Mouse (Mus musculus): Measurements from ENCODE around the gene Smad6. TPM values are rescaled to one million over a fixed set of nuclear protein-coding genes. Genes with fewer than 3 reads are reported as not detected.

Gene Smad6
- polyA plus RNA-seq, 1 experiment = 12.2 TPM

DNA sequence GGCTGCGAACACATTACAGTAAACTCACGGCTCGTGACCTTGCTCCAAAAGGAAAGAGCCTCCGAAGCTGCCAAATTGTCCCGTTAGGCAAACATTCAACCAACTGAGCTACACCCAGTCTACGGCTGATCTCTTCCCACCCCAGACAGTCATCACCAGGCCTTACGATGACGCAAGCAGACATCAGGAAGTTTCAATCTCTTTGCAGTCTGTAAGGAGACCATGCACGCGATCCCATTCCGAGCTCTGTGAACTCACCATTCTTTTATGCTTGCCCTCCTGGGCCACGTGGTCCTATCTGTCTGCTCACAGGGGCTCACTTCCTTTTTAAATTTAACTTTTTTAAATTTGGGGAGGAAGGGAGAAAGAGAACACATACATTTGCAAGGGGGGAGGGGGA lies 32.6 kb downstream of the Smad6 start:
- DNase-seq (ENCODE audit: low read depth) = no peak

- no peak for DNase-seq (ENCODE audit: low read depth)
These were observed 36.7 kb downstream of the Smad6 start for GRCm38 (mm10) chr9:63985125-63985524.

DNA sequence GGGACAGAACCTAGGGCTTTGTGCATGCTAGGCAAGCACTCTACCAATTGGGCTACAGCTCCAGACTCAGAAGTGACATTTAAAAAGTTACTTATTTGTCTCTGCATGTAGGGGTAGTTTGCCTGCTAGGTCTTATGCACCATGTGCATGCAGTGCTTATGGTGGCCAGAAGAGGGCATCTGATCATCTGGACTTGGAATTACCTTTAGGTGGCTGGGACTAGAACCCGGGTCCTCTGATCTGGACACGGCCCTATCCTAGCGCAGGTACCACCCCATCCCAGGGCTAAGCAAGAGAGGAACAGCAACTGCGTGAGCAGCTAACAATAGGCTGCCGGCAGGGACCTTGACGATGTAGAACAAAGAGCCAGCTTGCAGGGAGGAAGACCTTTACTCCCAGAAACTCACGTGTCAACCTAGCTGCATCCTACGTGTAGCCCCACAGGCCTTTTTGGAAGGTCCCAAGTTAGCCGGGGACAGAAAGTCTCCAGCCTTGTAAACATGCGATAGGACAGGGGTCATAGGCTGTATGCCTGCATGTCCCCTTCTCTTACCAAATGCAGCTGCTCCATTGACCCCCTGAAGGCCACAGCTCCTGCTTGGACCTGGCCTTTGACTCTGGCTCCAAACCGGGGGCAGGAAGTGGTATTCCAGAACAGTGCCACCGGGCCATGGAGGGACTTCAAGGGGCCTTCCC lies 38.8 kb downstream of the Smad6 start:
- no peak for DNase-seq (ENCODE audit: low read depth)

DNA sequence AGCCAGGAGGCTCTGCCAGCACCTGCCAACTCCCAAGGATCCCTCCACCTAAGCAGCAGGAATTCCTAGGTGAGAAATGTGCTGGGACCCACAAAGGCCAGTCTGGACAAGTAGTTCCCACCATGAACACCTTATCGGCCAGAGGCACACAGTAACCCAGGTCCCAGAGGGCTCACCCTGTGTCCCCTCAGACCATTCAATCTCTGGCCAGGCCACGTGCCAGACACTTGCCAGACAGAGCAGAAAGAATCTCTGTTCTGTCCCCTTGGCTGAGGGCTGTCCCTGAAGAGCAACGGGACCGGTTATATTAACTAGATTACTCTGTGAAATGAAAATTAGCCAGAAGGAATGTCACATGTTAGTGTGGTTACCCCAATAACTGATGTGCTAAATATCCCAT lies 39.9 kb downstream of the Smad6 start:
- DNase-seq (ENCODE audit: low read depth) = no peak

- DNase-seq (ENCODE audit: low read depth) = no peak
These were observed 40.5 kb downstream of the Smad6 start for GRCm38 (mm10) chr9:63981371-63981770.

DNA sequence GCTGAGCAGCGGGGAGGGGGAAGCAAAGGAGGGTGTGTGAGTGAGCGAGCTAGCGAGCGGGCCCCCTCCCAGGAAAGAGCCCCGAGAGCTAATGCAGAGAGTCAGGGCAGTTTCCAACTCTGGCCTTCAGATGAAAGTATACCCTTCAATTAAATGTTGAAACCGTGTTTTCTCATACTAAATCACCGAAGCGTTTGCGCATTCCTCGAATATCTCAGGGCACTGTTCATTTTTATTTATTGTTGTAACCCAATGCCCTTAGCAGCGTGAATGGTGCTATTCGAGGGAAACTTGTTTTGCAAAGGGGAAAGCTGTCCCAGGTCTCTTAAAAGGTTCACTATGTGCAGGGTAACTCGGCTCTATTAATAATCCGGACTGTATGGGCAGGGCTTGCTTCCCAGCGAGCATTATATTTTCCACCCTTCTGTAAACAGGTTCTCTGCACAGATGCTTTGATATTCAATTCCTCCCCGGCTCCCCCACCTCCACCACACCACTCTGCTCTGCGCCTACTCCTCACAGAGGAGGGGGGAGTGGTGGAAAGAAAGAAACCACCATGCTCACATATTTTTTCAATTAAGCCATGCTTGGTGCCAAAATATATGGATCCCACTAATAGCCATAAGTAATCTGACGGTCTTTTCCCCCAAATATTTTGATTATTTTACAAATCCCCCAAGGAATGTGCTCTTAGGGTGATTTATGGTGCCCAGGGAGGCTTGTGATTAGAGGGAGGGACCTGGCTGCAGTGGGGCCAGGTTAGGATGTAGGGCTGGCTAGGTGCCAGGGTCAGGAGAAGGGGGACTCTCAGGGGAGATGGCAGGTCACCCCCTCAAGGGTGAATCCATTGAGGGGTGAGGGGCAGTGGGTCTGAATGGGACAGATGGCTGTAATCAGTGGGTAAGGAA lies 41.4 kb downstream of the Smad6 start:
- DNase-seq (ENCODE audit: low read depth) = no peak

- no peak for DNase-seq (ENCODE audit: low read depth)
These were observed 42.6 kb downstream of the Smad6 start for GRCm38 (mm10) chr9:63979275-63979674.

- DNase-seq (ENCODE audit: low read depth) = no peak
These were observed 43.2 kb downstream of the Smad6 start for GRCm38 (mm10) chr9:63978682-63979081.

- no peak for DNase-seq (ENCODE audit: low read depth)
These were observed 45.9 kb downstream of the Smad6 start for GRCm38 (mm10) chr9:63975996-63976395.

DNA sequence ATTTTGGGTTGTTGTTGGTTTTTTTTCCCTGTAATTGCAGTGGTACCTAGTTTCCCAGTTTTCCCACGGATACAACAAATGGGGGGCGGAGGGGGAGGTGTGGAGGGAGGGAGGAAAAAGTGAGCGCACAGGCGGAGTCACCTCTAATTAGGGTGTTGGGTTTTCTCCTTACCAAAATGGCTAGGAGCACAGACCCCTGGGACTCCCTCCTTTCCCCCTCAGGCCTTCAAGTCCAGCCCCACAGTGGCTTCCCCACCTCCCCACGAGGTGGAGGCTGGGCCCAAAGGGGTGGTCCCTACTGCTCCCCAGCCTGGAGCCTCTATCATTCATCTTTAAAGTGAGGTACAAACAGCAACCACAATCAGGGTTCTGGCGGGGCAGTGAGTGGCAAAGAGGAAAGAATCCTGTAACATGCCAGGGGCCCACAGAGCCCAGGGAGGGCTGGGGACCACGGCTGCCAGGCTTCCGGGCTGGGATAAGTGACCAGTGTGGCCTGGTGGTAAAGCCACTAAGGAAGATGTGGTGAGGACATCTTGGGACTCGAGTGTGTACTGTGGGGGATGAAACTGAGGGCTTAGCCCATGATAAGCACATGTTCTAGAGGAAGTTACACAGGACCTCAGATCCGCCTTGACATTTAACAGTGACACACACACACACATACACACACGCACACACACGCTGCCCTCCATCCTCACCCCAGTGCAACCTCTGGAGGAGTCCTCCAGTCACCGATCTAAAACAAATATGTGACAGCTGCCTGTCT lies 47.4 kb downstream of the Smad6 start:
- no peak for DNase-seq (ENCODE audit: low read depth)

GRCm38 (mm10) chr9:63973662-63974190 lies 48.1 kb downstream of the Smad6 start:
- no peak for DNase-seq (ENCODE audit: low read depth)

DNA sequence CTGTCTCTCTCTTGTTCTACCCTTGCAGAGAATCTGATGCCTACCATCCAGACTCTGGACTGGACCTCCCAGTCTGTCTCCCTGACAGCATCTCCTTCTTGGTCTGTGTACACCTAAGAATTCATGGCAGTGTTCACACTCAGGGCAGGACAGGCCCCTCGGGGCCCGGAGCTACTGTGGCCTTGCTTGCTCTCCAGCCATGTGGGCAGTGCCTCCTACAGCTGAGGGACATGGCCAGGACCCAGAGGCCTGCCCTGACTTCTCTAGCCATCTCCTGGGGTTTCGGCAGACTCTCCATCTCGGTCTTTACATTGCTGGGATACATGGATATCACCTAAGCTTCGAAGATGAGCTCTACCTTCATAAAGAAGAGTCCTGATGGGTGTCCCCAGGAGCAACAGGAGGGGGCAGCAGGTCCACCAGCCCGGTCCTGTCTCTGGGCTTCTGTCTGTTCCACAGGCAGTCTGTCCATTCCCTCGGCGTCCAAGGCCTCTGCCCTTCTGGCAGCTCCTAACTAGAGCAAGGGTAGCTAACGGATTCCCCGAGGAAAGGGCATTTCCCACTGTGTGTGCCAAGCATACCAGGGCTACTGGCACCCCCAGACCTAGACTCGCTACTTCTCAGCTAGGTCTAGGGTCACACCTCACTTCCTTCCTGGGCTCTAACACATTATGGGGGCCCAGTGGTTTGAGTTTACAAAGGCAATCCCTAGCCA lies 49.1 kb downstream of the Smad6 start:
- no peak for DNase-seq (ENCODE audit: low read depth)

DNA sequence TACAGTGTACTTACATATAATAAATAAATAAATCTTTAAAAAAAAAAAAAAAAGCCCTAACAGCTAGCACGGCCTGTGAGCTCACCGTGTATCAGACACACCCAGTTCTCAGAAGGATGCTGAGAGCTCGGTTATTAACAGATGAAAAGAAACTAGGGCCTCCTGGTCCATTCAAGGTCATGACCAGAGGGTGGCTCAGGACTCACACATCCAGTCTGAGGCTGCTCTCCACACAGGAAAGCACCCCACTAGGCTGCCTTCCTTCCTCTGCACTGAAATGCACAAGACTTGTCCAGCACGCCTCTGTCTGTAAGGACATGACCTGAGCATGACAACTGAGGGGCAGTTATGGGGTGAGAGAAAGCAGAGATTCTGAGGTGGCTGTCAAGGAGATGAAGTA lies 50.3 kb downstream of the Smad6 start:
- DNase-seq (ENCODE audit: low read depth) = no peak

DNA sequence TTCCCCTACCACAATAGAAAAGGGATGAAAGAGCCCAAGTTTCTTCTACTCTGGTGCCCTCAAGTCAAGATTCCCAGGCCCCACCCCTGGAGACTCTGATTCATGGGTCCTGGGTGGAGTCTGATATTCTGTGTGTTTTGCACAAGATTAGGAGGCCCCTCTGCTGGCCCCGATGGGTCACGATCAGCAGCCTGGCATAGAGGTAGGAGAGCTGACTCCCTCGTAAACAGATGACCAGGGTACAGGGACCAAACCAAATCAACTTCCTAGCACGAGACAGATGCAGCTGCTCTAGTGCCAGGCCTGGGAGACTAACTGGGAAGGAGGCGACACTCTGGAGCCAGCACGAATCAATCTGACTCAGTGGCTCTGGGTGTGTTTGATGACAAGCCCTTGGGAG lies 51.0 kb downstream of the Smad6 start:
- no peak for DNase-seq (ENCODE audit: low read depth)

GRCm38 (mm10) chr9:63970388-63970787 lies 51.5 kb downstream of the Smad6 start:
- DNase-seq (ENCODE audit: low read depth) = no peak

- no peak for DNase-seq (ENCODE audit: low read depth)
These were observed 52.4 kb downstream of the Smad6 start for GRCm38 (mm10) chr9:63969467-63969866.

- peak; percentile 54 for DNase-seq (ENCODE audit: low read depth)
These were observed 53.3 kb downstream of the Smad6 start for GRCm38 (mm10) chr9:63968592-63968991.

- DNase-seq (ENCODE audit: low read depth) = no peak
These were observed 54.3 kb downstream of the Smad6 start for GRCm38 (mm10) chr9:63967408-63968172.

- no peak for DNase-seq (ENCODE audit: low read depth)
These were observed 56.3 kb downstream of the Smad6 start for GRCm38 (mm10) chr9:63965579-63965981.

DNA sequence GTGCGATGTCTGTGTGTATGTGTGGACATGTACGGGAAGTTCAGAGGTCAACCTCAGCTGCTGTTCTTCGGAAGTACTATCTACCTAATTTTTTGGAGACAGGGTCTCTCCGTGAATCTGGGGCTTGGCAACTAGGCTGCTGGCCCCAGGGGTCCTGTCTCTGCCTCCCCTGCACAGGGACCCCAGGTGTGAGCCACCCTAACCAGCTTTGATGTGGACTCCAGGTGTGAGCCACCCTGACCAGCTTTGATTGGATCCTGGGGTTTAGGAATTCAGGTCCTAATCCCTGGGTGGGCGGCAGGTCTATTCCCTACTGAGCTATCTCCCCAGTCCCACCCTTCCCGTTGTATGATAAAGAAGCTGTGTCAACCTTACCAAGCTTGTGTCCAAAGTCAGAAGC lies 60.0 kb downstream of the Smad6 start:
- no peak for DNase-seq (ENCODE audit: low read depth)

GRCm38 (mm10) chr9:63960829-63961185 lies 61.1 kb downstream of the Smad6 start:
- DNase-seq (ENCODE audit: low read depth) = no peak

Data from gonadal fat pad, adult 2 months (tissue).